In the genomic region with DNA sequence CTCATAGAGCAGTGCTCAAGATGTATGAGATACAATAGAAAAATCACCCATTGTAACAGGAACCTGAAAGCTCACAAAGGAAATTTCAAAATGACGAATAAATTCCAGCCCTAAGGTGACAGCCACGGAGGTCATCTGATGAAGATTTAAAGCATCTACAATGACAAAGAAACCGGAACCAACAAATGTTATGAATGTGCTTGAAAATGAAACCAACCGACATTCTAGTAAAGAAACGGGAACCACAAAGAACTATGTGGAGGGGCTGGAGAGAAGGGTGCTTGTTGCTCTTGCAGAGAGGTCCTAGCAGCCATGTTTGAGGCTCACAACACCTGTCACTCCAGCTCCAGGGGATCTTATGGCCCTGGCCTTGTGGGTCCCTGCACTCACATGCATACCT, we compare ENCODE assay signal across 18 mouse cellular contexts. TPM values are rescaled to one million over a fixed set of nuclear protein-coding genes. Genes with fewer than 3 reads are reported as not detected.
DNase-seq lines count a peak whose midpoint lies in the region; ATAC-seq and TF ChIP-seq lines count a peak whose summit lies in the region.
"Had no signal": no experiment of that assay in that cellular context is flagged by ENCODE, and none has a peak within 500 bp of the region (broad histone marks: within the 10 kb centered on the region; RNA-seq: fewer than 3 reads in every experiment).

No protein-coding gene starts in this region.

- H3K4me3 ChIP-seq in thymus, adult 2 months (ENCODE audit: control insufficient read depth, insufficient read depth, low read length): no peak overlapping the region
- peak overlapping the region; percentile 8; the same call in 1 of the 2 replicates for H3K4me3 ChIP-seq in macrophage (ENCODE audit: inconsistent target)
- no peak overlapping the region for H3K4me3 ChIP-seq in hindbrain, embryonic 13.5 days
- H3K4me3 ChIP-seq: heart, embryonic 15.5 days; limb, embryonic 12.5 days had no signal

- H3K4me2 ChIP-seq in hindbrain, embryonic 13.5 days: no peak overlapping the region
- H3K4me2 ChIP-seq: heart, embryonic 15.5 days; limb, embryonic 12.5 days had no signal

- no peaks in the 10 kb centered on the region for H3K79me2 ChIP-seq in macrophage (ENCODE audit: inconsistent target)

- DNase-seq in thymus, adult 2 months: no peak
- no peak for DNase-seq in thymus, postnatal 4 days
- DNase-seq in MEL-GATA-1-ER (ENCODE audit: extremely low read depth, low read depth): peak; percentile 44
- no peak for DNase-seq in right cerebral cortex, postnatal 4 days
- no peak for DNase-seq in yolk sac, embryonic 10.5 days (ENCODE audit: low spot score)
- DNase-seq: adrenal gland, postnatal 36 days; cerebellum, adult 2 months; gastrocnemius, postnatal 14 days; kidney, postnatal 14 days; layer of hippocampus, postnatal 36 days; lung, postnatal 10 days; thymus, postnatal 14 days had no signal

- H3K9ac ChIP-seq in hindbrain, embryonic 13.5 days: no peak overlapping the region
- H3K9ac ChIP-seq: heart, embryonic 15.5 days; limb, embryonic 12.5 days had no signal

- no peak for TF ChIP-seq CTCF in thymus, adult 2 months (IDR thresholded peaks at IDR 0.05; ENCODE audit: borderline replicate concordance, control insufficient read depth, extremely low read depth, insufficient read depth, low read length, poor library complexity)

- no peaks in the 10 kb centered on the region for H3K36me3 ChIP-seq in thymus, adult 2 months (ENCODE audit: control insufficient read depth, insufficient read depth, low read length)
- no peaks in the 10 kb centered on the region for H3K36me3 ChIP-seq in macrophage (ENCODE audit: inconsistent target)
- no peaks in the 10 kb centered on the region for H3K36me3 ChIP-seq in hindbrain, embryonic 13.5 days
- H3K36me3 ChIP-seq: heart, embryonic 15.5 days; limb, embryonic 12.5 days had no signal

- no peak for TF ChIP-seq POLR2A in thymus, adult 2 months (IDR thresholded peaks at IDR 0.05; ENCODE audit: control insufficient read depth, extremely low read depth, insufficient read depth, low read length, poor library complexity)

- H3K27ac ChIP-seq in thymus, adult 2 months (ENCODE audit: control insufficient read depth, insufficient read depth, low read length): peak overlapping the region; percentile 49
- peak overlapping the region; percentile 45 for H3K27ac ChIP-seq in macrophage
- no peak overlapping the region for H3K27ac ChIP-seq in hindbrain, embryonic 13.5 days
- H3K27ac ChIP-seq: heart, embryonic 15.5 days; limb, embryonic 12.5 days had no signal

- no peaks in the 10 kb centered on the region for H3K9me3 ChIP-seq in hindbrain, embryonic 13.5 days
- H3K9me3 ChIP-seq: heart, embryonic 15.5 days; limb, embryonic 12.5 days had no signal

- WGBS in thymus, adult 2 months: 5% methylated on average over 5 of the region's 5 CpGs
- WGBS in macrophage (ENCODE audit: missing documents): 2% methylated on average over 5 of the region's 5 CpGs
- 82% methylated on average over 5 of the region's 5 CpGs for WGBS in hindbrain, embryonic 13.5 days

- no peak for ATAC-seq in hindbrain, embryonic 13.5 days (ENCODE audit: low FRiP score)
- ATAC-seq: hindbrain, embryonic 16.5 days; Patski had no signal

- H3K27me3 ChIP-seq in thymus, adult 2 months (ENCODE audit: control insufficient read depth, insufficient read depth, low read length): no peaks in the 10 kb centered on the region
- no peaks in the 10 kb centered on the region for H3K27me3 ChIP-seq in hindbrain, embryonic 13.5 days
- H3K27me3 ChIP-seq: heart, embryonic 15.5 days; limb, embryonic 12.5 days had no signal

- H3K4me1 ChIP-seq in thymus, adult 2 months (replicated peaks; ENCODE audit: control insufficient read depth, insufficient read depth, low read length): peaks cover 19% of the 10 kb centered on the region
- 0 out of 2 replicates have a peak, but pooled peaks cover 6% of the 10 kb centered on the region for H3K4me1 ChIP-seq in hindbrain, embryonic 13.5 days (replicated peaks)
- H3K4me1 ChIP-seq: limb, embryonic 12.5 days had no signal

RNA-seq across cellular contexts. Expression of a gene that starts 26.1 kb away (rescaled TPM):
- 0.13 and 0.14 TPM in 2 replicates for polyA plus RNA-seq in thymus, adult 2 months (2012; rRNA removed)
- under 1 TPM in 8 of 26 experiments, not detected in 18; 0.26 to 0.91 (median 0.66) TPM for total RNA-seq in macrophage (2018; cell fraction: chromatin; rRNA removed)
- total RNA-seq in macrophage (2018; cell fraction: cytosol; rRNA removed): under 1 TPM in 12 of 26 experiments, not detected in 14; 0.07 to 0.59 (median 0.18) TPM
- 1 to 10 TPM in 2 of 26 experiments, under 1 TPM in 7, not detected in 17; 0.22 to 1.7 (median 0.86) TPM for total RNA-seq in macrophage (2018; cell fraction: nucleus; rRNA removed)
- polyA plus RNA-seq in macrophage (2018): not detected in 3 replicates
- polyA plus RNA-seq in hindbrain, embryonic 13.5 days (2015; fragmentation: Nextera tagmentation; extraction: Ambion mirVana): 0.61 and 1.5 TPM in 2 replicates
- polyA plus RNA-seq: Patski had no signal

RNA-seq across cellular contexts. Expression of a gene that starts 56.8 kb away (rescaled TPM):
- polyA plus RNA-seq in thymus, adult 2 months (2012; rRNA removed): 51.1 and 62.0 TPM in 2 replicates
- 100 to 1,000 TPM in 3 of 26 experiments, 10 to 100 TPM in 23; 26.1 to 135 (median 75.2) TPM for total RNA-seq in macrophage (2018; cell fraction: chromatin; rRNA removed)
- total RNA-seq in macrophage (2018; cell fraction: cytosol; rRNA removed): 10 to 100 TPM; 29.4 to 63.6 (median 48.7) TPM
- total RNA-seq in macrophage (2018; cell fraction: nucleus; rRNA removed): 10 to 100 TPM; 39.9 to 94.4 (median 75.5) TPM
- polyA plus RNA-seq in macrophage (2018): 39.9 to 72.3 TPM (median 44.5 TPM) in 3 replicates
- polyA plus RNA-seq in hindbrain, embryonic 13.5 days (2015; fragmentation: Nextera tagmentation; extraction: Ambion mirVana): 11.6 and 11.7 TPM in 2 replicates
